ENCODE assay signal across 34 mouse cellular contexts in the genomic region with DNA sequence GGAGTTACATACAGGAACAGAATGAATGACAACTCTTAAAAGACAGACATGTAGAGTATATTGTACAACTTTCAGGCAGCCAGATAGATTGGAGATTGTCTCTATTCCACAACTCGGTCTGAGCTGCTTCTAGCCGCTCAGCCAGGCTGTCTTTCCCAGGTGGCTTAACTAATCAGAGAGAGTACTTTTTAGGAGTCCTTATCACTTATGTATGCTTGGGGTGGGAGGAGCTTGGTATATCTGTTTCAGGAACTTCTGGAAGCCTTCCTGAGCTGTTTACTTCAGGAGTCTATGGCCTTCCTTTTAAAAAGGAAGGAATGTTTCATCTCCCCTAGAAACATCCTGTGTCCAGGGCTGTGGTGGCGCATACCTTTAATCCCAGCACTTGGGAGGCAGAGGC. TPM values are rescaled to one million over a fixed set of nuclear protein-coding genes. Genes with fewer than 3 reads are reported as not detected.
DNase-seq lines count a peak whose midpoint lies in the region; ATAC-seq and TF ChIP-seq lines count a peak whose summit lies in the region.
"Had no signal": no experiment of that assay in that cellular context is flagged by ENCODE, and none has a peak within 500 bp of the region (broad histone marks: within the 10 kb centered on the region; RNA-seq: fewer than 3 reads in every experiment).

No protein-coding gene starts in this region.

- TF ChIP-seq EP300 in liver, embryonic 14.5 days (IDR thresholded peaks at IDR 0.05; ENCODE audit: low read depth), result no peak
- no peak for TF ChIP-seq EP300 in liver, postnatal 0 days (IDR thresholded peaks at IDR 0.05; ENCODE audit: low read depth)

- no peak overlapping the region for H3K4me3 ChIP-seq in liver, embryonic 14.5 days (ENCODE audit: insufficient read depth in 1 of 2, low read depth in 2 of 2, low read length in 2 of 2)
- no peak overlapping the region for H3K4me3 ChIP-seq in liver, postnatal 0 days (ENCODE audit: low read depth, low read length)
- no peak overlapping the region for H3K4me3 ChIP-seq in liver, embryonic 16.5 days (ENCODE audit: low read depth, low read length)
- H3K4me3 ChIP-seq: embryonic facial prominence, embryonic 12.5 days; embryonic facial prominence, embryonic 15.5 days; erythroblast, embryonic 14.5 days; forebrain, embryonic 10.5 days; forebrain, embryonic 13.5 days; heart, adult 2 months; heart, embryonic 10.5 days; heart, embryonic 13.5 days; hindbrain, embryonic 12.5 days; hindbrain, embryonic 15.5 days had no signal

- no peak overlapping the region for H3K4me2 ChIP-seq in liver, embryonic 14.5 days (ENCODE audit: low read depth)
- no peak overlapping the region for H3K4me2 ChIP-seq in liver, postnatal 0 days (ENCODE audit: low read depth, low read length)
- no peak overlapping the region for H3K4me2 ChIP-seq in liver, embryonic 16.5 days (ENCODE audit: low read depth, low read length)
- H3K4me2 ChIP-seq: embryonic facial prominence, embryonic 12.5 days; embryonic facial prominence, embryonic 15.5 days; forebrain, embryonic 13.5 days; heart, embryonic 13.5 days; hindbrain, embryonic 12.5 days; hindbrain, embryonic 15.5 days had no signal

- DNase-seq in liver, embryonic 14.5 days (ENCODE audit: low read depth in 3 of 3, low spot score in 3 of 3), result no peak
- DNase-seq in liver, postnatal 0 days, result no peak
- no peak for DNase-seq in cerebellum, postnatal 14 days
- no peak for DNase-seq in retina, postnatal 1 day
- DNase-seq: adrenal gland, adult 8-10 months; adrenal gland, postnatal 25 days; cerebellum, adult 18-20 months; cerebellum, adult 9-10 months; cerebellum, postnatal 25 days; gastrocnemius, postnatal 10 days; gastrocnemius, postnatal 36 days; heart, adult 2 months; heart, postnatal 14 days had no signal

- H3K9me3 ChIP-seq in liver, embryonic 14.5 days (ENCODE audit: control insufficient read depth, low read length), result no peaks in the 10 kb centered on the region
- H3K9me3 ChIP-seq in liver, postnatal 0 days (ENCODE audit: low read length), result no peaks in the 10 kb centered on the region
- no peaks in the 10 kb centered on the region for H3K9me3 ChIP-seq in liver, embryonic 16.5 days (replicated peaks; ENCODE audit: control insufficient read depth, low read length)
- H3K9me3 ChIP-seq: embryonic facial prominence, embryonic 12.5 days; embryonic facial prominence, embryonic 15.5 days; forebrain, embryonic 10.5 days; forebrain, embryonic 13.5 days; heart, embryonic 10.5 days; heart, embryonic 13.5 days; hindbrain, embryonic 12.5 days; hindbrain, embryonic 15.5 days had no signal

- peak; percentile 34; the same call in 1 of the 2 replicates for ATAC-seq in liver, embryonic 14.5 days (ENCODE audit: insufficient read depth)
- no peak for ATAC-seq in liver, postnatal 0 days
- peak; percentile 57; the same call in 1 of the 2 replicates for ATAC-seq in erythroblast, adult 5-6 weeks (replicated peaks; ENCODE audit: low FRiP score, poor library complexity, severe bottlenecking)
- ATAC-seq in liver, embryonic 16.5 days (ENCODE audit: low read depth), result peak; percentile 69
- ATAC-seq: activated CD4-positive, CD25-positive, alpha-beta regulatory T cell, adult 4 months; CD4-positive, CD25-positive, alpha-beta regulatory T cell, adult 4 months; forebrain, embryonic 13.5 days; forebrain, embryonic 16.5 days had no signal

- H3K4me1 ChIP-seq in liver, embryonic 14.5 days (replicated peaks; ENCODE audit: control insufficient read depth in 2 of 2, insufficient read depth in 2 of 2, low read length in 1 of 2), result peaks cover 9 to 19% of the 10 kb centered on the region in 2 experiments
- H3K4me1 ChIP-seq in liver, postnatal 0 days (ENCODE audit: insufficient read depth), result no peaks in the 10 kb centered on the region; the same call in 1 of the 2 replicates
- H3K4me1 ChIP-seq in liver, embryonic 16.5 days (ENCODE audit: control insufficient read depth, low read depth, low read length), result peaks cover 13% of the 10 kb centered on the region
- H3K4me1 ChIP-seq: embryonic facial prominence, embryonic 12.5 days; embryonic facial prominence, embryonic 15.5 days; forebrain, embryonic 10.5 days; forebrain, embryonic 13.5 days; heart, embryonic 10.5 days; heart, embryonic 13.5 days; hindbrain, embryonic 12.5 days; hindbrain, embryonic 15.5 days had no signal

- H3K27ac ChIP-seq in liver, embryonic 14.5 days, result no peak overlapping the region
- H3K27ac ChIP-seq in liver, postnatal 0 days (ENCODE audit: low read depth), result no peak overlapping the region
- H3K27ac ChIP-seq in liver, embryonic 16.5 days (ENCODE audit: low read length), result peak overlapping the region; percentile 22; the same call in 1 of the 2 replicates
- H3K27ac ChIP-seq: embryonic facial prominence, embryonic 12.5 days; embryonic facial prominence, embryonic 15.5 days; forebrain, embryonic 10.5 days; forebrain, embryonic 13.5 days; heart, adult 2 months; heart, embryonic 10.5 days; heart, embryonic 13.5 days; hindbrain, embryonic 12.5 days; hindbrain, embryonic 15.5 days had no signal

- no peak for TF ChIP-seq CTCF in liver, embryonic 14.5 days (IDR thresholded peaks at IDR 0.05; ENCODE audit: low read depth)
- no peak for TF ChIP-seq CTCF in liver, postnatal 0 days (IDR thresholded peaks at IDR 0.05; ENCODE audit: low read depth)

- WGBS in liver, embryonic 14.5 days (ENCODE audit: insufficient replicate concordance), result 43% methylated on average over 3 of the region's 3 CpGs
- WGBS in liver, postnatal 0 days (ENCODE audit: insufficient replicate concordance), result 61% methylated on average over 3 of the region's 3 CpGs
- 42% methylated on average over 3 of the region's 3 CpGs for WGBS in liver, embryonic 16.5 days (ENCODE audit: insufficient replicate concordance)

- H3K9ac ChIP-seq in liver, embryonic 14.5 days (replicated peaks), result 0 out of 2 replicates have a peak overlapping the region, but pooled peaks have one; percentile 9
- H3K9ac ChIP-seq in liver, postnatal 0 days (replicated peaks), result no peak overlapping the region
- H3K9ac ChIP-seq in liver, embryonic 16.5 days (ENCODE audit: low read depth, low read length), result no peak overlapping the region
- H3K9ac ChIP-seq: embryonic facial prominence, embryonic 12.5 days; embryonic facial prominence, embryonic 15.5 days; forebrain, embryonic 13.5 days; heart, embryonic 13.5 days; hindbrain, embryonic 12.5 days; hindbrain, embryonic 15.5 days had no signal

- H3K27me3 ChIP-seq in liver, embryonic 14.5 days (ENCODE audit: control insufficient read depth, insufficient read depth, low read length), result no peaks in the 10 kb centered on the region
- H3K27me3 ChIP-seq in liver, postnatal 0 days (ENCODE audit: insufficient read depth, low read length), result no peaks in the 10 kb centered on the region
- no peaks in the 10 kb centered on the region for H3K27me3 ChIP-seq in liver, embryonic 16.5 days (ENCODE audit: control insufficient read depth, insufficient read depth, low read depth, low read length)
- H3K27me3 ChIP-seq: embryonic facial prominence, embryonic 12.5 days; embryonic facial prominence, embryonic 15.5 days; forebrain, embryonic 13.5 days; heart, embryonic 13.5 days; hindbrain, embryonic 12.5 days; hindbrain, embryonic 15.5 days had no signal

- no peaks in the 10 kb centered on the region; the same call in none of the 2 replicates for H3K36me3 ChIP-seq in liver, embryonic 14.5 days (replicated peaks; ENCODE audit: control insufficient read depth, insufficient read depth, low read depth)
- H3K36me3 ChIP-seq in liver, postnatal 0 days (replicated peaks; ENCODE audit: insufficient read depth, low read length), result no peaks in the 10 kb centered on the region; the same call in 1 of the 2 replicates
- no peaks in the 10 kb centered on the region for H3K36me3 ChIP-seq in liver, embryonic 16.5 days (ENCODE audit: control insufficient read depth, insufficient read depth)

RNA-seq across cellular contexts. Expression of a gene that starts 6.4 kb away (rescaled TPM):
- polyA plus RNA-seq in liver, embryonic 14.5 days (2012; rRNA removed), result 6.6 and 6.8 TPM in 2 replicates
- 9.1 and 9.4 TPM in 2 replicates for polyA plus RNA-seq in liver, embryonic 14.5 days (2014; fragmentation: Nextera tagmentation; extraction: Ambion mirVana)
- 13.0 and 14.7 TPM in 2 replicates for polyA plus RNA-seq in liver, postnatal 0 days (2015; fragmentation: Nextera tagmentation; extraction: Ambion mirVana)
- 0.77 and 1.3 TPM in 2 replicates for total RNA-seq in erythroblast, adult 5-6 weeks (2015; ENCODE audit: low replicate concordance)
- total RNA-seq in erythroblast, adult 5-6 weeks (2017; ENCODE audit: low replicate concordance), result 1.9 and 6.6 TPM in 2 replicates
- polyA plus RNA-seq in liver, embryonic 16.5 days (2015; fragmentation: Nextera tagmentation; extraction: Ambion mirVana), result 8.7 and 9.6 TPM in 2 replicates

RNA-seq across cellular contexts. Expression of a gene that starts 12.3 kb away (rescaled TPM):
- not detected in 2 replicates for polyA plus RNA-seq in liver, embryonic 14.5 days (2012; rRNA removed)
- polyA plus RNA-seq in liver, embryonic 14.5 days (2014; fragmentation: Nextera tagmentation; extraction: Ambion mirVana), result not detected in 2 replicates
- polyA plus RNA-seq in liver, postnatal 0 days (2015; fragmentation: Nextera tagmentation; extraction: Ambion mirVana), result not detected in 2 replicates
- not detected in 2 replicates for total RNA-seq in erythroblast, adult 5-6 weeks (2015; ENCODE audit: low replicate concordance)
- total RNA-seq in erythroblast, adult 5-6 weeks (2017; ENCODE audit: low replicate concordance), result not detected in 2 replicates
- polyA plus RNA-seq in liver, embryonic 16.5 days (2015; fragmentation: Nextera tagmentation; extraction: Ambion mirVana), result not detected in 2 replicates
- total RNA-seq: adrenal gland, adult 8-10 months; adrenal gland, postnatal 25 days; gastrocnemius, adult 18-20 months; gastrocnemius, postnatal 10 days; gastrocnemius, postnatal 36 days; granulocyte monocyte progenitor cell, adult 5-6 weeks; heart, adult 2 months; heart, postnatal 14 days; hematopoietic stem cell, adult 5-6 weeks had no signal
- polyA plus RNA-seq: activated CD4-positive, CD25-positive, alpha-beta regulatory T cell, adult 4 months; brain, embryonic 14.5 days; CD4-positive, CD25-positive, alpha-beta regulatory T cell, adult 4 months; embryonic facial prominence, embryonic 12.5 days; embryonic facial prominence, embryonic 15.5 days; erythroblast, embryonic 14.5 days; forebrain, embryonic 10.5 days; forebrain, embryonic 13.5 days; forebrain, embryonic 16.5 days; heart, adult 2 months; heart, embryonic 10.5 days; hindbrain, embryonic 12.5 days; hindbrain, embryonic 15.5 days had no signal

RNA-seq across cellular contexts. Expression of a gene that starts 26.9 kb away (rescaled TPM):
- 6.8 and 8.7 TPM in 2 replicates for polyA plus RNA-seq in liver, embryonic 14.5 days (2012; rRNA removed)
- 9.8 and 10.5 TPM in 2 replicates for polyA plus RNA-seq in liver, embryonic 14.5 days (2014; fragmentation: Nextera tagmentation; extraction: Ambion mirVana)
- 8.2 and 9.5 TPM in 2 replicates for polyA plus RNA-seq in liver, postnatal 0 days (2015; fragmentation: Nextera tagmentation; extraction: Ambion mirVana)
- total RNA-seq in erythroblast, adult 5-6 weeks (2015; ENCODE audit: low replicate concordance), result 3.7 and 6.3 TPM in 2 replicates
- total RNA-seq in erythroblast, adult 5-6 weeks (2017; ENCODE audit: low replicate concordance), result 5.9 and 8.9 TPM in 2 replicates
- 10.5 and 10.9 TPM in 2 replicates for polyA plus RNA-seq in liver, embryonic 16.5 days (2015; fragmentation: Nextera tagmentation; extraction: Ambion mirVana)

RNA-seq across cellular contexts. Expression of a gene that starts 38.8 kb away (rescaled TPM):
- polyA plus RNA-seq in liver, embryonic 14.5 days (2012; rRNA removed), result not detected in 2 replicates
- polyA plus RNA-seq in liver, embryonic 14.5 days (2014; fragmentation: Nextera tagmentation; extraction: Ambion mirVana), result not detected in 2 replicates
- polyA plus RNA-seq in liver, postnatal 0 days (2015; fragmentation: Nextera tagmentation; extraction: Ambion mirVana), result not detected in 2 replicates
- total RNA-seq in erythroblast, adult 5-6 weeks (2015; ENCODE audit: low replicate concordance), result not detected in 2 replicates
- total RNA-seq in erythroblast, adult 5-6 weeks (2017; ENCODE audit: low replicate concordance), result not detected in 2 replicates
- not detected in 2 replicates for polyA plus RNA-seq in liver, embryonic 16.5 days (2015; fragmentation: Nextera tagmentation; extraction: Ambion mirVana)
- total RNA-seq: adrenal gland, adult 8-10 months; adrenal gland, postnatal 25 days; common myeloid progenitor, adult 5-6 weeks; gastrocnemius, adult 18-20 months; gastrocnemius, postnatal 10 days; gastrocnemius, postnatal 36 days; granulocyte monocyte progenitor cell, adult 5-6 weeks; heart, adult 2 months; heart, postnatal 14 days; hematopoietic stem cell, adult 5-6 weeks had no signal
- polyA plus RNA-seq: activated CD4-positive, CD25-positive, alpha-beta regulatory T cell, adult 4 months; brain, embryonic 14.5 days; C2C12; CD4-positive, CD25-positive, alpha-beta regulatory T cell, adult 4 months; embryonic facial prominence, embryonic 12.5 days; embryonic facial prominence, embryonic 15.5 days; erythroblast, embryonic 14.5 days; forebrain, embryonic 10.5 days; forebrain, embryonic 13.5 days; forebrain, embryonic 16.5 days; heart, embryonic 10.5 days; heart, embryonic 13.5 days; heart, embryonic 16.5 days; hindbrain, embryonic 12.5 days; hindbrain, embryonic 15.5 days had no signal

RNA-seq across cellular contexts. Expression of a gene that starts 40.6 kb away (rescaled TPM):
- polyA plus RNA-seq in liver, embryonic 14.5 days (2012; rRNA removed), result 10.2 TPM in 2 replicates
- polyA plus RNA-seq in liver, embryonic 14.5 days (2014; fragmentation: Nextera tagmentation; extraction: Ambion mirVana), result 2.6 and 2.7 TPM in 2 replicates
- 2.3 TPM in 2 replicates for polyA plus RNA-seq in liver, postnatal 0 days (2015; fragmentation: Nextera tagmentation; extraction: Ambion mirVana)
- total RNA-seq in erythroblast, adult 5-6 weeks (2015; ENCODE audit: low replicate concordance), result 52.2 and 56.7 TPM in 2 replicates
- 24.5 and 32.7 TPM in 2 replicates for total RNA-seq in erythroblast, adult 5-6 weeks (2017; ENCODE audit: low replicate concordance)
- 2.4 and 3.0 TPM in 2 replicates for polyA plus RNA-seq in liver, embryonic 16.5 days (2015; fragmentation: Nextera tagmentation; extraction: Ambion mirVana)
